Mouse (Mus musculus) lung, adult 2 months (tissue): Measurements from ENCODE around the gene Gpr22. TPM values are rescaled to one million over a fixed set of nuclear protein-coding genes. Genes with fewer than 3 reads are reported as not detected.

ENCODE experiments used
- DNase-seq: peaks from one replicate; pipeline ENCODE4 v3.0.0; 2022
- H3K4me1 ChIP-seq: fragments of 200-500 bp; 2 replicates; pipeline ENCODE4 v1.6.1; 2011; ENCODE audit warnings: low read length; ENCODE audit not compliant: control insufficient read depth, insufficient read depth
- H3K4me3 ChIP-seq: fragments of 200-500 bp; replicated peaks from 2 replicates; pipeline ENCODE3; 2011; ENCODE audit warnings: low read depth, mild to moderate bottlenecking, control low read depth, low read length; ENCODE audit errors: extremely low read depth
- CTCF ChIP-seq: fragments of 200-500 bp; IDR thresholded peaks from 2 replicates; pipeline ENCODE4 v1.5.1; 2011; ENCODE audit warnings: mild to moderate bottlenecking, low read length, control low read depth; ENCODE audit not compliant: insufficient read depth
- POLR2A ChIP-seq: fragments of 200-500 bp; IDR thresholded peaks from 2 replicates; pipeline ENCODE4 v1.6.1; 2011; ENCODE audit warnings: low read depth, mild to moderate bottlenecking, control low read depth, low read length, borderline replicate concordance; ENCODE audit errors: extremely low read depth
- WGBS: fragments of 180-500 bp; shearing (Covaris S2); methylation state at CpG from one replicate; pipeline ENCODE4 v1.1.7; 2018; 5-methylcytosine and 5-hydroxymethylcytosine counted together
- polyA plus RNA-seq: library from polyadenylated mRNA; depleted of rRNA; stranded (reverse); fragments of >200 nt; gene quantifications from 2 replicates; pipeline ENCODE4 v1.2.3, GENCODE M21; 2012

The Gpr22 gene
- polyA plus RNA-seq, 1 experiment, result not detected

DNA sequence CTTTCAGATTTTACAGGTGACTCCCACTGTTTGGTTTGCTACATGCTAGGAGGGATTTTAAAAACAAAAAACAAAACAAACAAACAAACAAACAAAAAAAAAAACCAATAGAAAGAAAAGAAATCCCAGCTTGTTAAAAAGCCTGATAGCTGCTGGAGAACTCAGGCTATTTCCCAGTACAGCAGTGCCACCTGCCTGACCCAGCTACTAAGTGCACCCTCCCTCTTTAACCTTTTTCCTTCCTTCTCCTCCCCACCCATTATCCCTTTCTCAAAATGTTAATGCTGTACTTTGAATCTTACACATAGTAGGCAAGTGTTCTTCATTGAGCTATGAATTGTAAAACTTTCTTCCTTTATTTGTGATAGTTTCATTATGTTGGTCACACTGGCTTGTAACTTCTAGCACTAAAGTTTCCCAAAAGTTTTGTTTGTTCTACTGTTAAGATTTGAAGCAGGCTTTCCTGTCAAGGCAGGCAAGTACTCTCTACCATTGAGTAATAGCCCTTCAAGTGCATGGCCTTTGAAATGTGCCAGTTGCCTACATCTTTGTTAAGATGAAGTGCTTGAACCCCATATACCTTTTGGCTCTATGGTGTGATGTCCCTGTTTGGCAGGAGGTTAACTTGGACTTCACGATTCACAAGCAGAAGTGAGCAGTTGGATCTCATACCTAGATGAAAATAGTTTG, 6.0 kb upstream of the Gpr22 start:
- 61% methylated on average over 1 of the region's 1 CpGs for WGBS
- H3K4me3 ChIP-seq, result no peak overlapping the region
- no peak for DNase-seq
- H3K4me1 ChIP-seq, result peaks cover 7% of the 10 kb centered on the region
- TF ChIP-seq POLR2A (no peak), CTCF (peak; percentile 72)

DNA sequence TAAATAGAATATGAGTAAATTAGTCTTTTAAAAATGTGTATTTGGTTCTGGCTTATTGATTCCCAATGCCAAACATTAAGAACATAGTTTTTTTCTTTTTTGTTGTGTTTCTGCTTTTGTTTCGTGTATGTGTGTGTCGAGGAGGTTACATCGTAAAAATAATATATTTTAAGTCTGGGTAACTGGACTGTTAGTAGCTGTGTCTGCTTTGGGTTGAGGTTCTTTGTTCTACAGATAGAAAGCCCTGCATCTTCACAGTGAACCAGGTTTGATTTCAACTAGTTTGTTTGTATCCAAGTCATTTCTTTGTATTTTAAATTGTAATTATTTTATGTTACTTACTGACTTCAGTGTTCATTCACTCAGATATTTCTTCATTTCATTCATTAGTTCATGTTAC, 323 bp upstream of the Gpr22 start:
- TF ChIP-seq CTCF (no peak), POLR2A (no peak)
- Histone ChIP-seq H3K4me1 (peaks cover under 1% of the 10 kb centered on the region; the same call in 1 of the 2 replicates), H3K4me3 (no peak overlapping the region)
- DNase-seq, result no peak
- 95% methylated on average over 3 of the region's 3 CpGs for WGBS

DNA sequence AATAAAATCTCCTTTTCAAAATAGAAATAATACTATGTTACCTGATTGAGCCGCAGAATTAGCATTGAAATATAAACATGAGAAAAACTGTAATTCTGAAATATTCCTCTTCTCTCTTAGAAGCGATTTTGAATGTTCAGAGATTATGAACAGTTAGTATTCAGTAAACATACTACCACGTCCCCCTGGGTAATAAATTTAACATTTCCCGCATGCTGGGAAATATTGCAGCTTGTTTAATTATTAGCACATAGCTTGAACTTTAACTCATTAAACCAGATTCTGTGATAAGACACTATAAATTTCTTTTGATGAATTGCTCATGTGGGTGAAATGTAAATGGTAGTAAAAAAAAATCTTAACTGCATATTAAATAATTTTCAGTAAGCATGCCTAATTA, 1.0 kb downstream of the Gpr22 start:
- no peak overlapping the region for H3K4me3 ChIP-seq
- no peak for DNase-seq
- H3K4me1 ChIP-seq, result no peaks in the 10 kb centered on the region
- TF ChIP-seq POLR2A (no peak), CTCF (no peak)
- 77% methylated on average over 4 of the region's 4 CpGs for WGBS

DNA sequence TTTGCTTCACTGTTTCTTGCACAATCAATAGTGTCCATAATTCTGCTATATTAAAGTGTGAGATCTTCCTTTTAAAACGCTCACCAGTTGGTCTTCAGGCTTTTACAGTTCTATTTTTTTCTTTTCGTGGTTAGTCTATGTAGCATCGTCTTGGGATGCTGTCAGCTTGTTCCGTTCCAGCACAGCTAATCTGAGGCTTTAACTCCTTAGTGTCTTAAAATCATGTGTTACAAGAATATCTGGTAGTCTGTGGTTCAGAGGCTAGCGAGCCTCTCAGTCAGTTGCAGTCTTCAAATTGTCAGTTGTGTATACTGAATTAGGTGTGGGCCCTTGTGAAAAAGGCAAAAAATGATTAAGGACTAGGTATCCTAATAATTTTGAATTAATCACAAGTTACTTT, 1.5 kb downstream of the Gpr22 start:
- no peaks in the 10 kb centered on the region for H3K4me1 ChIP-seq
- DNase-seq, result no peak
- TF ChIP-seq CTCF (no peak), POLR2A (no peak)
- WGBS, result 56% methylated on average over 5 of the region's 5 CpGs
- H3K4me3 ChIP-seq, result no peak overlapping the region

DNA sequence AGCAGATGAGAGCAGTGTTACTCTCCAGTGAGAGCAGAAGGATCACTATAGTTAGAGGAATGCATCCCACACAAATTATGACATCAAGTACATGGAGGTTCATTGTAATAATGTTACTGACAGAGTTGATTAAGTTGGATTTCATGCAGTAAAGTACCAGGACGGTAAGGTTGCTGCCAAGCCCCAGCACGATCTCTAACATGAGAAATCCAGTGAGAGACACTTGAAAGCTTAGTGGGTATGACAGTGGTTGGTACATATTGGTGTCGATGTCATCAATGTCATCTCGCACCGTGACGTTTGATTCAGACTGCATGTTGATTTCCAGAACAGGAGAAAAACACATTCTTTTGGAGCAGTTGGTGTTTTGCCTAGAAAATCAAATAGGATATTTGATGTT, 4.1 kb downstream of the Gpr22 start:
- DNase-seq, result no peak
- TF ChIP-seq CTCF, result no peak
- TF ChIP-seq POLR2A, result no peak
- Histone ChIP-seq H3K4me3 (no peak overlapping the region), H3K4me1 (no peaks in the 10 kb centered on the region)
- WGBS, result 85% methylated on average over 6 of the region's 6 CpGs

DNA sequence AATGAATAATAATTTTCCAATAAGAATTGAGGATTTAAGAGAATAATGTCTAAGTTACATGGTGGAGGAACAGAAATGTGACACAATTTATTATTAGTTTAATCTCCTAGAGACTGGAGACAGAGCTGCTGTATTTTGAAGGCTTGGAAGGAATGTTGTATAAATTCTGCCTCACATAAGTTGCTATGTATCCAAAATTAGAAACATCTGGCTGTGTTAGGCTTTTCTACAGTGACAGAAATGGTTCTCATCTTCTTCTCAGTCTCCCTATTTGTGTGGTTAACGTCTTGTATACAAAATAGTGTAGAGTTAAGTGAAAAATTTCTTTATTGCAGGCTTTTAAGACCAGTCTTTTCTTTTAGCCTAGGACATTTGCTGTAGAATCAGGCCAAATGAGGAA, 6.2 kb downstream of the Gpr22 start:
- 70% methylated on average over 1 of the region's 1 CpGs for WGBS
- Histone ChIP-seq H3K4me3 (no peak overlapping the region), H3K4me1 (no peaks in the 10 kb centered on the region)
- no peak for TF ChIP-seq POLR2A
- no peak for TF ChIP-seq CTCF
- DNase-seq, result no peak

DNA sequence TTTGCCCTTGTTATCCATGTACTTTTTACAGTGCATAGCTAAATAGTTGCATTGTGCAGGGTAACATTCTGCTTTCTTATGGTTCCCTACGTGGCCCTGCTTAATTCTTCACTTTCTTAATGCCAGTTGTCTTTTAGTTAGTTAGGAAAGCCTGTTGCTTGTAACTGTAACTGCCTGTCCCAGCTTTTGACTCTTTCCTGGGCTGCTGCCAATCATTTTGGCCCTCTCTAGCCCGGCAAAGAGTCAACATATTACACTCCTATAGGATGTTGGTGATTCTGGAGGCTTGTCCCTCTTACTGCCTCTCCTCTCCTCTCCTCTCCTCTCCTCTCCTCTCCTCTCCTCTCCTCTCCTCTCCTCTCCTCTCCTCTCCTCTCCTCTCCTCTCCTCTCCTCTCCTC, 7.6 kb downstream of the Gpr22 start:
- WGBS, result 45% methylated on average over 2 of the region's 2 CpGs
- DNase-seq, result no peak
- H3K4me3 ChIP-seq, result no peak overlapping the region
- H3K4me1 ChIP-seq, result no peaks in the 10 kb centered on the region
- no peak for TF ChIP-seq POLR2A
- no peak for TF ChIP-seq CTCF

DNA sequence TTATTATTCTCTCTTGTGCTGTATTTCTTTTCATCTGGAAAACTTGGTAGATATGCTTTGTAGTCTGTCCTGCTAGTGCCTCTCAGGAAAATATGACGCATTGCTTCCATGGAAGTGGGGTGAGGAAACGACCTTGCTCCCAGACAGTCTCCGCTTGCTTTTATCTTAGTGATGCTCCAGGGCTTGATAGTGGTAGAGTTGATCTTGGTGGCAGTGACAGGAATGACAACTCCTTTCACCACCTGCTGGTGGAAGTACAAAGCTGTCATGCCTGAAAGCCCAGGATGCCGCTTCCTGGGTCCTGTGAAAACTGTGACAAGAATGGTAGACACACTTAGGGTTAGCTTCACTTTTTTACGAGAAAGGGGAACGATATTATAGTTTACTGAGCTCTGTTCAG, 9.8 kb downstream of the Gpr22 start:
- WGBS, result 63% methylated on average over 6 of the region's 6 CpGs
- no peaks in the 10 kb centered on the region for H3K4me1 ChIP-seq
- TF ChIP-seq CTCF (no peak), POLR2A (no peak)
- no peak for DNase-seq
- H3K4me3 ChIP-seq, result no peak overlapping the region

DNA sequence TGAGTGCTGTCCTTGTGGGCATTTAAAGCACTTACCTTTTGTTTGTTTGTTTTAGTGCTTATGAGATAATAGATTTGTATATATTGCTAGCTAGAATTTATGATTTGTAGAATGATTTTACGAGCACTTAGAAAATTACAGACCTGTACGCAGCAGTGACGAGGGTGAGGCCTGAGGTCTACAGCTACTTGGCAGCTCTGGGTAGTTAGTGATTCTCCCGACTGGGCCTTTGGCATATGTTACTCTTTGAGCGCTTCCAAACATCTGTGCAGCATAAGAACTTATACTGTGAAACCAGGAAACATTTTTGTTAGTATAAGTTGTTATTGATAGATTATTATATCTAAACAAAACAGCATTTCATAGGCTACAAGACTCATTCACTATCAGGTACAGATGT, 12.3 kb downstream of the Gpr22 start:
- WGBS, result 68% methylated on average over 5 of the region's 5 CpGs
- H3K4me1 ChIP-seq, result no peaks in the 10 kb centered on the region
- TF ChIP-seq POLR2A, result no peak
- TF ChIP-seq CTCF, result no peak
- no peak overlapping the region for H3K4me3 ChIP-seq
- no peak for DNase-seq

DNA sequence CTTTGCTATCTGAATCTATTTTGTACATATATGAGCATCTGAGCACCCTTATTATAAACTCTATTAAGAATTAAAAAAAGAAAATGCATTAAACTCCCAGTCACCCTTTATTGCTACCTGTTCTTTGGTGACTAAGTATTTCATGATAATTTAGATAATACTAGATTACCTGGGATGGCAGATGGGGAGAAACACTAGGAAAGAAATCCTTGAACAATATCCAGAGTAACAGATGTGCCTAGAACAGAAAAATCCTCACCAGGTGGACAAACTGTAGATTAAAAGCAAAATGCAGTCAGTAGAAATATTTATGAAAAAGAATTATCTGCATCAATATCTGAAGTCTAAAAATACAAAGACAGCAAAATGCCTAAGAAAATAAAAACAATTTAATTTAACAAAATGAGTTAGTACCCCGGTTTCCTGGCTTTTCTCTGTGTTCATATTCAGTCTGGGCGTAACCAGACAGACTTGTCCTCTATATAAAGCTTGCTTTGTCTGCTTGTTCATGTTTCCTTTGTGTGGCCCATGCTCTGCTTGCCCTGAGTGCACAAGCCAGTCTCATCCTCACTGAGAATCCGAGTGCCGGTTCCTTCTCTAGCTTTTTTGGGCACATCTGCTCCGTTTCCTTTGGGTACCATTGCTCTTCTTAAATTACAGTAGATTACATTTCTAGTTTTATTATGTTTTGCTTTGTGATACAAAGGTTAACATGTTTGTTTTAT, 13.0 kb downstream of the Gpr22 start:
- no peak for DNase-seq
- TF ChIP-seq CTCF, result no peak
- no peak for TF ChIP-seq POLR2A
- 69% methylated on average over 5 of the region's 5 CpGs for WGBS
- Histone ChIP-seq H3K4me1 (no peaks in the 10 kb centered on the region), H3K4me3 (no peak overlapping the region)
